Mouse (Mus musculus) ES-E14 (cell line): ENCODE data around the gene Arhgap23.

ENCODE experiments used
- CHD2 ChIP-seq: IDR thresholded peaks from 2 replicates; pipeline ENCODE4 v1.6.1; 2014; ENCODE audit warnings: mild to moderate bottlenecking, low read depth, low read length, inconsistent platforms
- MAFK ChIP-seq: IDR thresholded peaks from 2 replicates; pipeline ENCODE4 v1.6.1; 2014; ENCODE audit warnings: mild to moderate bottlenecking, low read depth, low read length, inconsistent platforms; ENCODE audit not compliant: insufficient read depth

- no peak for TF ChIP-seq MAFK
- no peak for TF ChIP-seq CHD2
Measured at GRCm38 (mm10) chr11:97448611-97449394, 33.5 kb downstream of the Arhgap23 start.
